ENCODE assay signal across 17 mouse cellular contexts in genomic region chr2:79608301-79609074, GRCm38 (mm10).
"Had no signal": no experiment of that assay in that cellular context is flagged by ENCODE, and none has a peak within 500 bp of the region (broad histone marks: within the 10 kb centered on the region; RNA-seq: fewer than 3 reads in every experiment).

No protein-coding gene starts in this region.

- H3K36me3 ChIP-seq: midbrain, embryonic 12.5 days; midbrain, embryonic 15.5 days; neural tube, embryonic 12.5 days; neural tube, embryonic 15.5 days had no signal

- H3K9ac ChIP-seq: liver, embryonic 14.5 days; midbrain, embryonic 12.5 days; midbrain, embryonic 15.5 days; neural tube, embryonic 12.5 days; neural tube, embryonic 15.5 days had no signal

- H3K4me3 ChIP-seq: left cerebral cortex, adult 2 months; midbrain, embryonic 12.5 days; midbrain, embryonic 15.5 days; neural tube, embryonic 12.5 days; neural tube, embryonic 15.5 days had no signal

- ATAC-seq: midbrain, embryonic 15.5 days had no signal

- H3K4me1 ChIP-seq: midbrain, embryonic 12.5 days; midbrain, embryonic 15.5 days; neural tube, embryonic 12.5 days; neural tube, embryonic 15.5 days had no signal

- H3K27ac ChIP-seq: kidney, postnatal 0 days; left cerebral cortex, adult 2 months; liver, embryonic 14.5 days; midbrain, embryonic 12.5 days; midbrain, embryonic 15.5 days; neural tube, embryonic 12.5 days; neural tube, embryonic 15.5 days had no signal

- H3K4me2 ChIP-seq: liver, embryonic 11.5 days; midbrain, embryonic 12.5 days; midbrain, embryonic 15.5 days; neural tube, embryonic 12.5 days; neural tube, embryonic 15.5 days had no signal

- DNase-seq: kidney, adult 2 months; kidney, postnatal 36 days; layer of hippocampus, postnatal 36 days; lung, adult 2 months; lung, postnatal 4 days; right cerebral cortex, adult 18-20 months; right cerebral cortex, postnatal 14 days; right cerebral cortex, postnatal 4 days; thymus, postnatal 36 days had no signal

- H3K27me3 ChIP-seq: midbrain, embryonic 12.5 days; midbrain, embryonic 15.5 days; neural tube, embryonic 12.5 days; neural tube, embryonic 15.5 days had no signal

- H3K9me3 ChIP-seq: midbrain, embryonic 12.5 days; midbrain, embryonic 15.5 days; neural tube, embryonic 12.5 days; neural tube, embryonic 15.5 days had no signal
